Mouse (Mus musculus): ENCODE measurements around the gene Bptf.
A peak's percentile ranks its signal among the peaks of the same experiment; 100 is the strongest.
"Not testable (repeated sequence)": the region's sequence is repeated elsewhere in the genome, so short reads cannot be mapped to it uniquely, and the experiment has no call there.

The Bptf gene

DNA sequence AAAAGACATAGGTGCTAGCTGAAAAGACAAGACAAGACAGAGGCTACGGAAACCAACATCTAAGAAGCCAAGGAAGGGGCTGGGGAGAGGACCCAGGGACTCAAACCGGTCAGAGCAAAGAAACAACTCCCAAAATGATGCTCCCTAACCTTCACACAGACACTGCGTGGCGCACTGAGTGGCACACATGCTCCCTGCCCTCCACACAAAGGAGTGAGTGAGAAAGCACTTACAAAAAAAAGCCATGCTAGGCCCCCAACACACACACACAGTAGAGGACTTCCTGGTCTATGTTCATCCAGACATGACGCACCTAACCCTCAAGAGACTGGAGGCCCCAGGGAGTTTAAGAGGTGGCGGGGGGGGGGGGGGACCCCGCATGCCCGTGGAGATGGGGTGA, 25.5 kb downstream of the Bptf start:
- Histone ChIP-seq H3K27me3 (ENCODE audit: control insufficient read depth, insufficient read depth, low read length, poor library complexity, severe bottlenecking) (no peaks in the 10 kb centered on the region), H3K36me3 (ENCODE audit: control insufficient read depth, insufficient read depth, low read length, poor library complexity, severe bottlenecking) (peaks cover 5% of the 10 kb centered on the region; the same call in 1 of the 2 replicates)
- DNase-seq (ENCODE audit: low read depth, low spot score), result peak; percentile 74

DNA sequence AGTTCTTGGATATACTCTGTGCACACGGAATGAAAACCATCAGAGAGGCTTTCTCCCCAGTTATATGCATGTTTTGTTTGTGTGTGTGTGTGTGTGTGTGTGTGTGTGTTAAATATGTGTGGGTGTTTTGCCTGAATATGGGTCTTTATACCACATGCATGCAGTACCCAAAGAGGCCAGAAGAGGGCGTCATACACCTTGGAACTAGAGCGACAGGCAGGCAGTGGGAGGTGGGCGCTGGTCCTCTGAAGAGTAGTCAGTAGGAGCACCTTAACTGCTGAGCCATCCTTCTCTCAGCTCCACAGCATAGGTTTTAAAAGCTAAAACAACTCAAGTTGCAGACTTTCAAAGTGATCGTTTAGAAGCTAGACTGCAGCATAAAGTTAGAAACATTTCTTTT, 26.7 kb downstream of the Bptf start:
- H3K27me3 ChIP-seq (ENCODE audit: control insufficient read depth, insufficient read depth, low read length, poor library complexity, severe bottlenecking), result no peaks in the 10 kb centered on the region
- DNase-seq (ENCODE audit: low read depth, low spot score), result peak; percentile 91
- no peaks in the 10 kb centered on the region for H3K36me3 ChIP-seq (ENCODE audit: control insufficient read depth, insufficient read depth, low read length, poor library complexity, severe bottlenecking)

DNA sequence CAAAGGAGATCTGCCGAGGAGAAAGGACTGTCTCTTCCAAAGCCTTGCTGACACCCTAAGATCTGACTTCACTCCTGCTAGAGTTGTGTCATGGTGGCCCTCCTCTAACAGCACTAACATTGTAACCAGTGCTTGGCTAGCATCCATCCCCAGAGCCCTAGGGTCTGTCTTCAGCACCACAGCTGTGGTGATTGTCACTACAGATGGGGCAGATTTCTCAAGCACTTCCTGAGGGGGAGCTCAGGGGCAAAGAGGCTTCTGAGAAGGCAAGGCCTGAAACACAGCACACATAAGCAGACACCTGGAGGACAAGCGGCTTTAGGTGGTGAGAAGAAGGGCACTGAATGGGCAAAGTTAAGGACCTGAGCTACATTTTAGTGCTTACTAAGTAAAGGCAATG, 28.2 kb downstream of the Bptf start:
- no peaks in the 10 kb centered on the region for H3K27me3 ChIP-seq (ENCODE audit: control insufficient read depth, insufficient read depth, low read length, poor library complexity, severe bottlenecking)
- no peaks in the 10 kb centered on the region for H3K36me3 ChIP-seq (ENCODE audit: control insufficient read depth, insufficient read depth, low read length, poor library complexity, severe bottlenecking)
- DNase-seq (ENCODE audit: low read depth, low spot score), result no peak

DNA sequence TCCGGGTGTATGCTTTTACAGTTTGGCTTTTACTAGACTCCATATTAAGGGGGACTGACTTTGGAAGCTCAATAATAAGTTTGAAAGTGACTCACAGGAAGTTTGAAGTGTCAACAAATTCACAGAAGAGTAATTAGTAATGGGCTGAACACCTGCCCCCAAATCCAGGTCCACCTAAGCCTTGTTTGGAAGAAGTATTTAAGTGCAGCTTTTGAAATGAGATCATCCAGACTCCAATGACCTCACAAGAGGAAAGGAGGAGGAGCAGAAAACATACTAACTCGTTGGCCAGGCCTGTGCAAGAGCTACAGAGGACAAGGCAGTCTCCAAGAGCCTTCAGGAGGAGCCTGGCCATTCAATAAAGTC, 28.7 kb downstream of the Bptf start:
- DNase-seq (ENCODE audit: low read depth, low spot score), result no peak
- Histone ChIP-seq H3K36me3 (ENCODE audit: control insufficient read depth, insufficient read depth, low read length, poor library complexity, severe bottlenecking) (peaks cover 1% of the 10 kb centered on the region; the same call in 1 of the 2 replicates), H3K27me3 (ENCODE audit: control insufficient read depth, insufficient read depth, low read length, poor library complexity, severe bottlenecking) (no peaks in the 10 kb centered on the region)

DNA sequence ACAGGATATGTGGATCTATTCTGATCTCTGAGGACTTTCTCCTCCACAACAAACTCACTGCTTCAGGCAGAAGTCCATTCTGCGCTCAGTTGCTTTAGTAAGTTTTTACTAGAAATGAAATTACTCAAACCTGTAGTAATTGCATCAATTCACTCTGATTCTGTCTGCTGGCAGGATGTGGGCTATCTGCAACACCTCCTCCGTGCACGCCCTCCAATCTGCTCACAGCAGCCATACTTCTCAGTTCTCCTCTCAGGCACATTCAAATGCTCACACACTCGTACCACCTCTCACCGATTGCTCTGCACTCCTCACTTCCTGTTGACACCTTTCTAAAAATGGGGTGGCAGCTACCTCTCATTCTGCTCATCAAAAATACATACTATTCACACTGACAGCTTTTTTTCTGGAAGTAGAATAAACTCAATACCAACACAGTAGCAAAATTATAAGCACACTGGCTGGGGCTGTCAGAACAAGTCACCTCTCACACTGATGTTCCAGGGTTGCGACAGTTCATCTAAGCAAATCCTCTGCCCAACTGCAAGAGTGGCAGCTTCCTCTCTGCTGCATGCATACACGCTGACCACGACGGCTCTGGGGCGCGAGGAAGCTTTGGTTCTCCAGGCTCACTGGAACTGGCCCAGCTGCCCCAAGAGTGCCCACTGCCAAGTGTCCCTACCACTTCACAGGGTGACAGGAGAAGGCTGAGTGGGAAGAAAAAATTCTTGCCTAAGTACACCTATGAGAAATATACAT, 29.3 kb downstream of the Bptf start:
- Histone ChIP-seq H3K36me3 (ENCODE audit: control insufficient read depth, insufficient read depth, low read length, poor library complexity, severe bottlenecking) (peaks cover 3% of the 10 kb centered on the region; the same call in 1 of the 2 replicates), H3K27me3 (ENCODE audit: control insufficient read depth, insufficient read depth, low read length, poor library complexity, severe bottlenecking) (no peaks in the 10 kb centered on the region)
- DNase-seq (ENCODE audit: low read depth, low spot score), result peak; percentile 86

GRCm38 (mm10) chr11:107096973-107097372, 35.0 kb downstream of the Bptf start:
- no peaks in the 10 kb centered on the region for H3K27me3 ChIP-seq (ENCODE audit: control insufficient read depth, insufficient read depth, low read length, poor library complexity, severe bottlenecking)
- no peak for DNase-seq (ENCODE audit: low read depth, low spot score)
- H3K36me3 ChIP-seq (ENCODE audit: control insufficient read depth, insufficient read depth, low read length, poor library complexity, severe bottlenecking), result peaks cover 16% of the 10 kb centered on the region

- Histone ChIP-seq H3K27me3 (ENCODE audit: control insufficient read depth, insufficient read depth, low read length, poor library complexity, severe bottlenecking) (no peaks in the 10 kb centered on the region), H3K36me3 (ENCODE audit: control insufficient read depth, insufficient read depth, low read length, poor library complexity, severe bottlenecking) (peaks cover 16% of the 10 kb centered on the region)
- no peak for DNase-seq (ENCODE audit: low read depth, low spot score)
Observed at GRCm38 (mm10) chr11:107093871-107094270, 38.1 kb downstream of the Bptf start.

DNA sequence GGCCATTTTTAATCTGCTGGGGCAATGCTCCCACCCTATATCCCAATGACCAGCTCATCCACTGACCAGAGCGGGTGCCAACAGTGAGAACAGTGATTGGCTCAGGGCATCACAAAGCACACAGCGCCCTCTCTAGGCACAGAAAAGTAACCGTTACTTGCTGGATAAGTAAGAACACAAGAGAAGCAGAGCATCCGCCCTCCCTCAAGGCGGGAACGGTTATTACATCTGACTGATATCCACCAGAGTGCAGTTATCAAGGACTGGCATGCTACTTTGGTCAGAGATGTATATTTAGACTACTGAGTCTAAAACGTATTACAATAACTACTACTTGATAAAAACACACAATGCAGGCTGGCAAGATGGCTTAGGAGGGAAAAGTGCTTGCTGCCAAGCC, 39.3 kb downstream of the Bptf start:
- DNase-seq (ENCODE audit: low read depth, low spot score), result no peak
- H3K27me3 ChIP-seq (ENCODE audit: control insufficient read depth, insufficient read depth, low read length, poor library complexity, severe bottlenecking), result no peaks in the 10 kb centered on the region

DNA sequence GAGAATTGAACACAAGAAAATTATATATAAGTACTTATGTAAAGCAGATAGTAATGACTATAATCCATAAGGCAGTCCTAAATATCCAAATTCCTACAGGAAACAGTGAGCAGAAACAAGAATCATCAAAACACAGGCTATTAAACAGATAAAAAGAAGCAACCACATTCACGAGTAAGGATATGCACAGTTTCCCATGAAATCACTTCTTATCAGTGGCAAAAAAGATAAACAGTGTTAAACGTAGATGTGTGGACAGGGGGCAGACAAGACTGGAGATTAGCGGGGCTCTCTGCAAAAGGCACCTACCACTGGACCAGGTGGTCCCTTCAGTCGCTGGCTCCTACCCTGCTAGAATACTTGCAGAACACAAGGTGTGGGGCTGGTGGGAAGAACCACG, 46.1 kb downstream of the Bptf start:
- no peak for DNase-seq (ENCODE audit: low read depth, low spot score)
- Histone ChIP-seq H3K27me3 (ENCODE audit: control insufficient read depth, insufficient read depth, low read length, poor library complexity, severe bottlenecking) (no peaks in the 10 kb centered on the region), H3K36me3 (ENCODE audit: control insufficient read depth, insufficient read depth, low read length, poor library complexity, severe bottlenecking) (peaks cover 12% of the 10 kb centered on the region)

More for the DNA sequence above, 39.3 kb downstream of the Bptf start:
- peaks cover 13% of the 10 kb centered on the region for H3K36me3 ChIP-seq (ENCODE audit: control insufficient read depth, insufficient read depth, low read length, poor library complexity, severe bottlenecking)

DNA sequence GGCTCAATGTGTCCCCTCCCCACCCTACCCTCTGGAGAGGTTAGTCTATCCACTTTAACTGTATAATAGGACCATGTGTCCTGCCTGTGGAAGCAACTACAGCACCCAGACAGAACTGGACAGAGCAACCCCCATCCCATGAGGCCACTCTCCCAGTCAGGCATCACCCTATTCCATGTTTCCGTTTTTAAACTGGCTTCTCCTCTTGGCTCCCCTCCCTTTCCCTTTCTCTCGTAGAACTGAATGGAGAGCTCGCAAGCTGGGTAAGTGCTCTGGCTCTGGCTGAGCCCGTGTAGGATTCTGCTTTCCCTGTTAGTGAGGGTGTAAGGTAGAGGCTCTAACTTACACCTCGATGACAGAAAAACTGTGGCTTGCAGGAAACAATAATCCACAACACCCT, 48.4 kb downstream of the Bptf start:
- H3K36me3 ChIP-seq (ENCODE audit: control insufficient read depth, insufficient read depth, low read length, poor library complexity, severe bottlenecking), result peaks cover 14% of the 10 kb centered on the region
- H3K27me3 ChIP-seq (ENCODE audit: control insufficient read depth, insufficient read depth, low read length, poor library complexity, severe bottlenecking), result no peaks in the 10 kb centered on the region
- no peak for DNase-seq (ENCODE audit: low read depth, low spot score)

- no peak for DNase-seq (ENCODE audit: low read depth, low spot score)
- Histone ChIP-seq H3K27me3 (ENCODE audit: control insufficient read depth, insufficient read depth, low read length, poor library complexity, severe bottlenecking) (no peaks in the 10 kb centered on the region), H3K36me3 (ENCODE audit: control insufficient read depth, insufficient read depth, low read length, poor library complexity, severe bottlenecking) (peaks cover 8% of the 10 kb centered on the region)
Observed at GRCm38 (mm10) chr11:107065216-107065785, 66.6 kb downstream of the Bptf start.

DNA sequence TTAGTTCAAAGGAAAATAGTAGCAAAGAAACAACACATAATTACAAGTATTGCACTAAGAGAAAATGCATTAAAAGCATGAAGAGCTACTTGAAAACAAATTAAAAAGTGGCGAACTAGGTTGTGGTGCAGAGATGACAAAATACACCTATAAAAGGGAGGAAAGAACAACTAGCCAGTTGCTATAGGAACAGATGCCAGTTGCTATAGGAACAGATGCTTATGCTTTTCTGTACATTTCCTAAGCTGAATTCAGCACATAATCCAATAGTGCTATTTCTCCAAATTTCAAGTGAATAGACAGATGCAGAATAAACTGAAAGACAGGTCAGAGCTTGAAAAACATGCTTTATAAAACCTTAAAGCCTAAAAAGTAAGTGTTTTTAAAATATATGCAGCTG, 67.3 kb downstream of the Bptf start:
- no peak for DNase-seq (ENCODE audit: low read depth, low spot score)
- H3K36me3 ChIP-seq (ENCODE audit: control insufficient read depth, insufficient read depth, low read length, poor library complexity, severe bottlenecking), result peaks cover 14% of the 10 kb centered on the region

DNA sequence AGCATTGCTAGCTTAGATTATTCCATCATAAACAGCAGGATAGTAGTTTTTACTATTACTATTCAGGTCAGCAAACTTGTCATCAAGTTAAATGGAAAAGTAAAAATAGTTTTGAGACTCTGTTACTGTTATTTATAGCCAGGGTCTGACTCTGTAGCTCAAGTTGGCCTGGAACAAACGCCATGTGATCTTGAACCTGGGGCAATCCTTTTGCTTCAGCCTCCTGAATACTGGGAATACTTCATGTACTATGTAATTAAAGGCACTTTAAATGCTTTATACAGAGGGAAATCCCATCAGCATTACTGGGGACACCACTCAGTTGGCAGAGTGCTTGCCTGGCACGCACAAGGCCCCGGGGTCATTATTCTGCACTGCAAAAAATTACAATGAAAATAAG, 68.9 kb downstream of the Bptf start:
- no peak for DNase-seq (ENCODE audit: low read depth, low spot score)
- Histone ChIP-seq H3K36me3 (ENCODE audit: control insufficient read depth, insufficient read depth, low read length, poor library complexity, severe bottlenecking) (peaks cover 25% of the 10 kb centered on the region), H3K27me3 (ENCODE audit: control insufficient read depth, insufficient read depth, low read length, poor library complexity, severe bottlenecking) (no peaks in the 10 kb centered on the region)

More for the DNA sequence above, 67.3 kb downstream of the Bptf start:
- no peaks in the 10 kb centered on the region for H3K27me3 ChIP-seq (ENCODE audit: control insufficient read depth, insufficient read depth, low read length, poor library complexity, severe bottlenecking)

GRCm38 (mm10) chr11:107060941-107061340, 71.0 kb downstream of the Bptf start:
- H3K36me3 ChIP-seq (ENCODE audit: control insufficient read depth, insufficient read depth, low read length, poor library complexity, severe bottlenecking), result peaks cover 28% of the 10 kb centered on the region
- DNase-seq (ENCODE audit: low read depth, low spot score), result no peak

GRCm38 (mm10) chr11:107059634-107060033, 72.3 kb downstream of the Bptf start:
- DNase-seq (ENCODE audit: low read depth, low spot score); H3K27me3 ChIP-seq (ENCODE audit: control insufficient read depth, insufficient read depth, low read length, poor library complexity, severe bottlenecking): not testable (repeated sequence)
- peaks cover 26% of the 10 kb centered on the region for H3K36me3 ChIP-seq (ENCODE audit: control insufficient read depth, insufficient read depth, low read length, poor library complexity, severe bottlenecking)

More at GRCm38 (mm10) chr11:107060941-107061340, 71.0 kb downstream of the Bptf start:
- H3K27me3 ChIP-seq (ENCODE audit: control insufficient read depth, insufficient read depth, low read length, poor library complexity, severe bottlenecking), result no peaks in the 10 kb centered on the region

Measured in splenic B cell, adult 2 months (primary cell).